Comparison of ENCODE assay signal across 9 mouse cellular contexts in genomic region chr5:104113491-104114172, GRCm38 (mm10). TPM values are rescaled to one million over a fixed set of nuclear protein-coding genes. Genes with fewer than 3 reads are reported as not detected.
DNase-seq lines count a peak whose midpoint lies in the region; ATAC-seq and TF ChIP-seq lines count a peak whose summit lies in the region.
"Had no signal": no experiment of that assay in that cellular context is flagged by ENCODE, and none has a peak within 500 bp of the region (broad histone marks: within the 10 kb centered on the region; RNA-seq: fewer than 3 reads in every experiment).

Gene Sparcl1 (minus strand): TSS chr5:104113733.

- peak within 1 kb of the TSS; percentile 86 for H3K27ac ChIP-seq in hindbrain, embryonic 14.5 days
- H3K27ac ChIP-seq in left cerebral cortex, adult 2 months: peak within 1 kb of the TSS; percentile 97
- H3K27ac ChIP-seq in midbrain, embryonic 14.5 days (replicated peaks; ENCODE audit: low read depth, low read length): peak within 1 kb of the TSS; percentile 63

- H3K4me2 ChIP-seq in hindbrain, embryonic 14.5 days (replicated peaks): peak within 1 kb of the TSS; percentile 49
- peak within 1 kb of the TSS; percentile 53 for H3K4me2 ChIP-seq in midbrain, embryonic 14.5 days (ENCODE audit: low read length)

- no peak for TF ChIP-seq CTCF in left cerebral cortex, adult 2 months (IDR thresholded peaks at IDR 0.05)

- H3K27me3 ChIP-seq in hindbrain, embryonic 14.5 days (ENCODE audit: control insufficient read depth, insufficient read depth, low read length): no peaks in the 10 kb centered on the region
- H3K27me3 ChIP-seq in midbrain, embryonic 14.5 days (ENCODE audit: control insufficient read depth, insufficient read depth, low read length): 0 out of 2 replicates have a peak, but pooled peaks cover 3% of the 10 kb centered on the region

- H3K4me3 ChIP-seq in hindbrain, embryonic 14.5 days (replicated peaks; ENCODE audit: low read length): peak within 1 kb of the TSS; percentile 22
- peak within 1 kb of the TSS; percentile 65 for H3K4me3 ChIP-seq in left cerebral cortex, adult 2 months
- H3K4me3 ChIP-seq in midbrain, embryonic 14.5 days (replicated peaks; ENCODE audit: low read depth, low read length): peak within 1 kb of the TSS; percentile 19
- H3K4me3 ChIP-seq: megakaryocyte, embryonic 14.5 days had no signal

- peaks cover 47% of the 10 kb centered on the region for H3K4me1 ChIP-seq in hindbrain, embryonic 14.5 days (replicated peaks; ENCODE audit: control insufficient read depth, insufficient read depth, low read length)
- peaks cover 54% of the 10 kb centered on the region for H3K4me1 ChIP-seq in midbrain, embryonic 14.5 days (ENCODE audit: control insufficient read depth, insufficient read depth, low read length)

- H3K9me3 ChIP-seq in hindbrain, embryonic 14.5 days (ENCODE audit: control insufficient read depth, low read length): no peaks in the 10 kb centered on the region
- H3K9me3 ChIP-seq in midbrain, embryonic 14.5 days (ENCODE audit: control insufficient read depth, low read length): no peaks in the 10 kb centered on the region
- H3K9me3 ChIP-seq: megakaryocyte, embryonic 14.5 days had no signal

- no peaks in the 10 kb centered on the region for H3K36me3 ChIP-seq in hindbrain, embryonic 14.5 days (replicated peaks; ENCODE audit: control insufficient read depth, insufficient read depth)
- no peaks in the 10 kb centered on the region for H3K36me3 ChIP-seq in midbrain, embryonic 14.5 days (ENCODE audit: control insufficient read depth, insufficient read depth, low read length)

- WGBS in hindbrain, embryonic 14.5 days: 9% methylated on average over 15 of the region's 15 CpGs
- WGBS in midbrain, embryonic 14.5 days: 22% methylated on average over 15 of the region's 15 CpGs

- H3K9ac ChIP-seq in hindbrain, embryonic 14.5 days: peak within 1 kb of the TSS; percentile 57
- H3K9ac ChIP-seq in midbrain, embryonic 14.5 days (replicated peaks; ENCODE audit: low read length): peak within 1 kb of the TSS; percentile 17

- ATAC-seq in hindbrain, embryonic 14.5 days (ENCODE audit: low FRiP score): peak; percentile 59
- no peak for ATAC-seq in midbrain, embryonic 14.5 days (ENCODE audit: low FRiP score, low TSS enrichment)
- ATAC-seq in erythroid progenitor cell, adult 5-6 weeks (replicated peaks; ENCODE audit: low FRiP score, poor library complexity, severe bottlenecking): no peak
- ATAC-seq in erythroblast, adult 5-6 weeks (replicated peaks; ENCODE audit: low FRiP score, poor library complexity, severe bottlenecking): no peak

- intact Hi-C loops in left cerebral cortex, adult 2 months (cut with DNase I): loop anchor here (5.0 kb wide), 1 partner anchor 344 kb away; the partner anchor contains the start of gene Pkd2

- peak; percentile 42 for DNase-seq in adrenal gland, postnatal 10 days
- DNase-seq in cerebellum, postnatal 10 days: peak; percentile 72 to 77
- peak; percentile 38 for DNase-seq in gastrocnemius, postnatal 10 days
- DNase-seq in hindbrain, embryonic 14.5 days (ENCODE audit: low spot score): peak; percentile 61
- peak in 1 of 2 experiments; percentile 61 for DNase-seq in left cerebral cortex, adult 2 months (ENCODE audit: extremely low spot score in 1 of 2, low spot score in 2 of 2)
- DNase-seq in midbrain, embryonic 14.5 days: peak; percentile 55

RNA-seq across cellular contexts. Expression of gene Sparcl1, which starts in this region (rescaled TPM):
- 100 to 1,000 TPM; 142 to 154 TPM for total RNA-seq in adrenal gland, postnatal 10 days (2021)
- total RNA-seq in gastrocnemius, postnatal 10 days (2021): 100 to 1,000 TPM; 231 to 240 TPM
- polyA plus RNA-seq in hindbrain, embryonic 14.5 days (2014; fragmentation: Nextera tagmentation; extraction: Ambion mirVana): 286 and 356 TPM in 2 replicates
- 1,000 to 10,000 TPM; 1,525 to 1,546 TPM for total RNA-seq in left cerebral cortex, adult 2 months (2021)
- 118 and 147 TPM in 2 replicates for polyA plus RNA-seq in midbrain, embryonic 14.5 days (2014; fragmentation: Nextera tagmentation; extraction: Ambion mirVana)
- total RNA-seq in erythroid progenitor cell, adult 5-6 weeks (2015; ENCODE audit: low replicate concordance): not detected in 2 replicates
- total RNA-seq in erythroid progenitor cell, adult 5-6 weeks (2017; ENCODE audit: low replicate concordance): not detected in 2 replicates
- total RNA-seq in erythroblast, adult 5-6 weeks (2015; ENCODE audit: low replicate concordance): not detected in 2 replicates
- 0.85 TPM in 1 of 2 replicates, not detected in the other for total RNA-seq in erythroblast, adult 5-6 weeks (2017; ENCODE audit: low replicate concordance)

Comparison
In these comparisons a context has a peak if more than half of its experiments do, and no peak if none do; other contexts are left out.
1. RNA of gene Sparcl1 (total RNA-seq): 1,525 to 1,546 TPM in left cerebral cortex, adult 2 months, 231 to 240 TPM in gastrocnemius, postnatal 10 days and 142 to 154 TPM in adrenal gland, postnatal 10 days; 0.85 TPM in erythroblast, adult 5-6 weeks and not detected in erythroid progenitor cell, adult 5-6 weeks; every median in the first group is over 10 times any median in the second.
2. RNA of gene Sparcl1 (total RNA-seq): 1,525 to 1,546 TPM in left cerebral cortex, adult 2 months; 231 to 240 TPM in gastrocnemius, postnatal 10 days and 142 to 154 TPM in adrenal gland, postnatal 10 days; every median in the first group is over 4 times any median in the second.
3. Peak in every context shown above with its lines, with median percentiles within 50 percentile points of each other: H3K27ac ChIP-seq and H3K4me3 ChIP-seq.